Mouse (Mus musculus) midbrain, embryonic 14.5 days (tissue): ENCODE measurements around the gene Abcc12. TPM values are rescaled to one million over a fixed set of nuclear protein-coding genes. Genes with fewer than 3 reads are reported as not detected.

Experiments
- ATAC-seq: fragments of 200-750 bp; cut with Nextera tagmentation; 2 replicates; pipeline ENCODE4 v1.8.0; 2017; ENCODE audit warnings: moderate number of reproducible peaks, moderate library complexity; ENCODE audit not compliant: low FRiP score, low TSS enrichment
- DNase-seq: peaks from one replicate; pipeline ENCODE4 v3.0.0-alpha.2; 2015
- H3K27ac ChIP-seq: fragments of 300-500 bp; sonication (generic); replicated peaks from 2 replicates; pipeline ENCODE4 v1.5.1; 2014; ENCODE audit warnings: mild to moderate bottlenecking, low read depth, low read length, moderate library complexity
- H3K27me3 ChIP-seq: fragments of 300-500 bp; sonication (generic); 2 replicates; pipeline ENCODE4 v1.6.1; 2014; ENCODE audit warnings: low read length, control low read depth, mixed read lengths; ENCODE audit not compliant: control insufficient read depth, insufficient read depth
- H3K36me3 ChIP-seq: fragments of 300-500 bp; sonication (generic); 2 replicates; pipeline ENCODE4 v1.6.1; 2014; ENCODE audit warnings: low read length, control low read depth; ENCODE audit not compliant: control insufficient read depth, insufficient read depth
- H3K4me1 ChIP-seq: fragments of 300-500 bp; sonication (generic); 2 replicates; pipeline ENCODE4 v1.6.1; 2014; ENCODE audit warnings: mild to moderate bottlenecking, antibody characterized with exemption, low read length, control low read depth; ENCODE audit not compliant: control insufficient read depth, insufficient read depth
- H3K4me2 ChIP-seq: fragments of 300-500 bp; sonication (generic); 2 replicates; pipeline ENCODE4 v1.6.1; 2014; ENCODE audit warnings: mild to moderate bottlenecking, low read length, moderate library complexity
- H3K4me3 ChIP-seq: fragments of 300-500 bp; sonication (generic); replicated peaks from 2 replicates; pipeline ENCODE4 v1.5.1; 2014; ENCODE audit warnings: low read depth, low read length
- H3K9ac ChIP-seq: fragments of 300-500 bp; sonication (generic); replicated peaks from 2 replicates; pipeline ENCODE4 v1.6.1; 2014; ENCODE audit warnings: mild to moderate bottlenecking, low read length, moderate library complexity
- H3K9me3 ChIP-seq: fragments of 300-500 bp; sonication (generic); 2 replicates; pipeline ENCODE4 v1.6.1; 2016; ENCODE audit warnings: low read length, control low read depth, mixed read lengths; ENCODE audit not compliant: control insufficient read depth
- WGBS: fragments of 180-500 bp; shearing (Covaris S2); extraction: QIAGEN DNeasy Blood & Tissue Kit; methylation state at CpG from one replicate; pipeline ENCODE4 v1.1.7; 2014; 5-methylcytosine and 5-hydroxymethylcytosine counted together
- polyA plus RNA-seq: library from polyadenylated mRNA; unstranded; fragments of >200 nt; fragmentation: Nextera tagmentation; extraction: Ambion mirVana; gene quantifications from 2 replicates; pipeline ENCODE4 v1.2.1, GENCODE M21; 2014

Gene Abcc12
- polyA plus RNA-seq, 1 experiment from 2014 or later = 0.18 TPM

DNA sequence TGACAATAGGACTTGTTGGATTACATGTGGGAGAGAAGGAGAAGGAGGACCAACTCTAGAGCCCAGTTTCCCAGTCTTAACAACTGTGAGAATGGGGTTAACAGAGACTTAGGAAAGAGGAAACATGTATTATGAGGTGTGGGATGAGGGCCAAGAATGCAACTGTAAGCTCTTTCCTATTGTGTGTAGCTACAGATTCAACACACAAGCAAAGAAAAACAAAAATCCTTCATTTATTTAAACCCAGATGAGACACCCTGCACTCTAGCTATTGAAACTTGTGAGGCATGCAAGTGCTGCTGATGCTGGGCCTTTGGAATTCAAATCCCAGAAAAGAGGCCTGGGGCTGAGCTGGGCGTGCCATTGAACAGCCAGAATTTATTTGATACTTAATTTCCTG lies 18.7 kb downstream of the Abcc12 start:
- Histone ChIP-seq H3K4me3 (no peak overlapping the region), H3K9me3 (no peaks in the 10 kb centered on the region), H3K9ac (no peak overlapping the region), H3K4me2 (no peak overlapping the region), H3K27me3 (no peaks in the 10 kb centered on the region), H3K27ac (no peak overlapping the region), H3K36me3 (no peaks in the 10 kb centered on the region), H3K4me1 (no peaks in the 10 kb centered on the region)
- WGBS = 22% methylated on average over 1 of the region's 1 CpGs
- DNase-seq = no peak
- ATAC-seq = no peak

DNA sequence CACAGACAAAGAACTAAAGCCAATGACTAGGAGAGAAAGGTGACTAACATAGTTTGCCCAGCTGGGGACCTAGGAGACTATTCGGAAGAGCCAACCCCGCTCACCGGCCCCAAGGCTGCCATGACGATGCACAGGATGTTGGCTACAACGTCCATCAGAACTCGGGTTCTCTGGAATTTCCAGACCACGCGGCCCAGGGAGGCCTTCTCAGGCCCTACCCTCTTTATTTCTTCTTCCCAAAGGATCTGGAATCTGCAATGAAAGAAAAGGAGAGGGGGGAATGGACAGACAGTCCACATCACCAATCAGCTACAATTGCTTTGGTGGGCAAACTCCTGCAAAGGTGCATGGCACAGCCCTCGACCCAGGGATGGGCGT lies 19.8 kb downstream of the Abcc12 start:
- H3K4me2 ChIP-seq = no peak overlapping the region
- no peaks in the 10 kb centered on the region for H3K27me3 ChIP-seq
- no peaks in the 10 kb centered on the region for H3K9me3 ChIP-seq
- DNase-seq = no peak
- no peaks in the 10 kb centered on the region for H3K4me1 ChIP-seq
- no peaks in the 10 kb centered on the region for H3K36me3 ChIP-seq
- WGBS = 92% methylated on average over 10 of the region's 10 CpGs
- no peak for ATAC-seq
- H3K27ac ChIP-seq = no peak overlapping the region
- H3K4me3 ChIP-seq = no peak overlapping the region
- no peak overlapping the region for H3K9ac ChIP-seq

DNA sequence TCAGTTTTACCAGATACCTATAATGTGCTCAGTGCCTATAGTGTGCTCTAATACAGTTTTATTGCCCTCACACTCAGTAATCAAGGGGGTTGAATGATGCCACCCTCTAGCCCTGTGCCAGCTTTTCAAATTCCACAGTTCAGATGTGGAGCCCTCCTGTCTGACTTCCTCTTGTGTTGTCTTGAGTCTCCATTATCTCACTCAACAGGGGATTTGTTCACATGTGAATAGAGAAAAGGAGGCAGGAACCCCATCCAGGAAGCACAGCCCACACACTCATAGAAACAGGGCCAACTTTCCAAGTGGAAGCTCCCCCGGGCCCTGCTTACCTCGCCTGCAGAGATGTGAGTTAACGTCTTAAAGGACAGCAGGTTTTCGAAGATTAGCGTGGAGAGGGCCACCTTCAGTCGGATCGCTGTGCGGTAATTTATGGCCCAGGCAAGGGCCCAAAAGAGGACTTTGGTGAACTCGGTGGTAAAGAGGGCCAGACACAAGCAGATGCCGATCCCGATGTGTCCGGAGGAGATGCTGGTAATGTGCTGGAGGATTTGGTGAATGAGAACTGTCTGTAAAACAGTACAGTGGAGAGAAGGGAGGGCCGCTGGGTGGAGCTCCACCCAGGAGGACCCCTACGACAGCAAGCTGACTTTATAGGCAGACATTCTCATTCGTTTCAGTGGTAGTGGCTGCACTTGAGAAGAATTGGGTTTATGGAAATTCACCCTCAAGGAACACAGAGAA lies 20.4 kb downstream of the Abcc12 start:
- ATAC-seq (no peak), DNase-seq (no peak)
- no peak overlapping the region for H3K27ac ChIP-seq
- H3K27me3 ChIP-seq = no peaks in the 10 kb centered on the region
- H3K4me2 ChIP-seq = no peak overlapping the region
- 88% methylated on average over 15 of the region's 15 CpGs for WGBS
- H3K9ac ChIP-seq = no peak overlapping the region
- no peaks in the 10 kb centered on the region for H3K9me3 ChIP-seq
- no peaks in the 10 kb centered on the region for H3K4me1 ChIP-seq
- H3K36me3 ChIP-seq = no peaks in the 10 kb centered on the region
- no peak overlapping the region for H3K4me3 ChIP-seq

DNA sequence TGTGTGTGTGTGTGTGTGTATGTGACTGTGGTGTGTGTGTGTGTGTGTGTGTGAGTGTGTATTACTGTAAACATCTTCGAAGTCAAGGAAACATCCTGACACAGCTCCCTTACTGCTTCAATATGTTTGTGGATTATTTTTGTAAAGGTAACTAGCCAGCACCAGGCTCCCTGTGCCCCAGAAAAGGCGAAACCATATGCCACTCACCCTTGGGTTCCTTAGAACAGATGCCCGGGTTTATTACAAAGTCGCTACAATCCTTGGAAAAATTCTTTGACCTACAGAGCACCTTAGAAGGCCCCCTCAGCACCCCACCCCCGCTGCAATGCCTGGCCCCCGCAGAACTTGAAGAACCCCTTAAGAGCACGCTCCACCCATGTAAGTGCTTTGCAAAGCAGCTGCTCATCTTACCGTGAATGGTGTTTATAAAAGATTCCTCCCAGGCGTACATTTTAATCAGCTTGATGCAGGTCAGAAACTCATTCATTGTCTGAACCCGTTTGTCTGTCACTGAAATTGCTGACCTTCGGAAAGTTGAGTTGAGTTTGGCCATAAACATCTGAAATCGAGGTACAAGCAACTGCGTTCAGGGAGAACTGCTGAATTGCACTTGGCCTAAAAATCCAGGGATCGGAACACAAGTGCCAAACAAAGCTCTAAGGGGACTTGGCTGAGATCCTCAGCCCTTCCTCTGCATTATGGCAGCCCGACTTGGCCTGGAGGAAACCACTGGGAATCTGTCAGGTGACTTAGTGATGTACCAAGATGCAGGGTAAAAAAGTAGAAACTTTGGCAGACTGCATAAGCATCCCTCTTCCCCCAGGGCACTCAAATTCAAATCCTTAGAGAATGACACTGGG lies 23.1 kb downstream of the Abcc12 start:
- H3K9me3 ChIP-seq = no peaks in the 10 kb centered on the region
- 84% methylated on average over 15 of the region's 15 CpGs for WGBS

DNA sequence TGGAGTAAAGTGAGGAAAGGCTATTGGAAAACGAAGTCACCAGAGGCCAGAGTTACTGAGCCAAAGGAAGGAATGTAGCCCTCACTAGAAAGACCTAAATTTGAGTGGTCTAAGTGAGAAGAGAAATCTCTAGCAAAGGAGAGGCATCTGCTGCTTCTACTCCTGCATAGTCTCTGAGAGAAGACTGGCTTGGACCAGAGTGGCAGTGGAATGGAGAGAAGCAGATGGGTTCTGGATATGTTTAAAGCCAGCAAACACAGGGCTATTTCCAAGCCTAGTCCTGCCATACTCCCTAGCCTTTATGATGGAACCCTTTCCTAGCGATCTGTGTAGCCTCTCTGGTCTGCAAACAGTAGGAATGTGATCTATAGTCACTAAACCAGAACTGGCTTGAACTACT lies 24.9 kb downstream of the Abcc12 start:
- WGBS = 79% methylated on average over 2 of the region's 2 CpGs
- no peak for ATAC-seq

More for the DNA sequence above, 23.1 kb downstream of the Abcc12 start:
- Histone ChIP-seq H3K4me3 (no peak overlapping the region), H3K27ac (no peak overlapping the region), H3K4me1 (no peaks in the 10 kb centered on the region), H3K9ac (no peak overlapping the region), H3K4me2 (no peak overlapping the region), H3K36me3 (no peaks in the 10 kb centered on the region), H3K27me3 (no peaks in the 10 kb centered on the region)
- ATAC-seq (no peak), DNase-seq (no peak)

DNA sequence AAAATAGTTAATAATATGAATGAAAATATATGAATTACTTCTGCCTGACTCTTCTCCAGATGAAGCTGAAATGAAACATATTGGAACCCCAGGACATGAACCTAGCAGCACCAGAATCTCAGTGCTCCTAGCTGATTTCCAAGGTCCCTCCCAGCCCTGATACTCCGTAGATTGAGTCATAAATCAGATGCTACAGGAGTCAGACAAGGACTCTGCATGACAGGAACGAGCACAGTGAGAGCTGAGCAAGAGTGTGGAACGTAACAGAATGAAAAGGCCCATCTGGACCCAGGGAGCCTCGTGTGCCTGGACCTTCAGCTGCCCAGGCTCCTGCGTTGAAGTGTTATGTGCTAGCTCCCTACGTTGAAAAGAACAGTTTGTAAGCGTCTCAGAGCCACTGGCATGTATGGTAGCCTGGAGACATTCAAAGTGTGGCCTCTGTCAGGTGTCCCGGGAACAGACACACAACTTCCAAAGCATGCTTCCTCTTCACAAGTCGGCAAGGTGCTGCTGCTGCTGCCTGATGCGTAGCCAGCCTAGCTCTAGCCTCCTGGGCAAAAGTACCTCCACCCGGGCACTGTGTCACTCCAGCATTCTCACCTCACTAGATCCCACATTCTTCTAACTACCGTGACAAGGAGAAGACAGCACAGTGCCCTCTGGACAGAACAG lies 26.1 kb downstream of the Abcc12 start:
- Histone ChIP-seq H3K4me3 (no peak overlapping the region), H3K9me3 (no peaks in the 10 kb centered on the region), H3K4me2 (no peak overlapping the region), H3K9ac (no peak overlapping the region), H3K27ac (no peak overlapping the region), H3K4me1 (no peaks in the 10 kb centered on the region), H3K36me3 (no peaks in the 10 kb centered on the region), H3K27me3 (no peaks in the 10 kb centered on the region)
- no peak for ATAC-seq
- no peak for DNase-seq
- WGBS = 86% methylated on average over 12 of the region's 12 CpGs

More for the DNA sequence above, 24.9 kb downstream of the Abcc12 start:
- Histone ChIP-seq H3K36me3 (no peaks in the 10 kb centered on the region), H3K27ac (no peak overlapping the region), H3K9me3 (no peaks in the 10 kb centered on the region), H3K4me3 (no peak overlapping the region), H3K4me2 (no peak overlapping the region), H3K9ac (no peak overlapping the region), H3K4me1 (no peaks in the 10 kb centered on the region), H3K27me3 (no peaks in the 10 kb centered on the region)
- DNase-seq = no peak

DNA sequence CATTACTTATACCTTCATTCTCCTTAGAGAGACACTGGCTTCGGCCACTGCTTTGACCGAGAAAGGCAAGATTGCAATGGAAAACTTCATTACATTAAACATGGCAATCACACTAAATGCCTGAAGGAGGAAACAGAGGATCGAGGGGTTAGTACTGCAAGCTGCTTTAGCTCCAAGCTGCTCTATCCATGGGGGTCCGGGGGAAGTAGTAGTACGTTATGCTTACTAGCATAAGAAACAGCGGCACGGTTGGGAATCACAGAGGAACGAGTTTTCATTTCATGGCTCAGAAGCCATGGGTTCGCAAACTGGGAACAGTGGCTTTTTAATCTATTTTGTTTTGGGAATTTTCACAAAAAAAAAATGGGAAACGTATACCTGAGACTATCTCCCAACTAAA lies 30.0 kb downstream of the Abcc12 start:
- no peaks in the 10 kb centered on the region for H3K9me3 ChIP-seq
- H3K4me1 ChIP-seq = no peaks in the 10 kb centered on the region
- 88% methylated on average over 10 of the region's 10 CpGs for WGBS
- no peak overlapping the region for H3K4me2 ChIP-seq
- H3K36me3 ChIP-seq = no peaks in the 10 kb centered on the region
- no peak for DNase-seq
- H3K27me3 ChIP-seq = no peaks in the 10 kb centered on the region
- H3K9ac ChIP-seq = no peak overlapping the region
- no peak overlapping the region for H3K27ac ChIP-seq
- no peak for ATAC-seq
- H3K4me3 ChIP-seq = no peak overlapping the region

DNA sequence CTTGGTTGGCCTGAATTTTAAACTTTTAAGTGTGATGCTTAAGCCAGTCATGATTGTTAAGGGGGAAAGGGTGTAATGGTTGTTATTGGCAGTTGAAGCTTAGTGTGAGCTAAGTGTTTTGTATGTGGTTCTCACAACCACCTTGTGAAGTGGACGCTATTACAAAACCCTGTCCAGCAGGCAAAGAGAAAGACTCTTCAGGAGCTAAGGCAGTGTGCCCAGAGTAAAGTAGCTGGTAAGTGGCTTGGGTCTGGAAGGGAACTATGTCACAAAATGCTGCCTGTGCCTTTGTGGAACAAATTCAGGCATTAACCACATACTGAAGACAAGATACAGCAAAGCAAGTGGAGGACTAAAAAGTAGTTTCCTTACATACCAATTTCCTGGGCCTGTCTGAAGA lies 34.5 kb downstream of the Abcc12 start:
- Histone ChIP-seq H3K4me2 (no peak overlapping the region), H3K4me1 (no peaks in the 10 kb centered on the region), H3K27ac (no peak overlapping the region), H3K4me3 (no peak overlapping the region), H3K9ac (no peak overlapping the region), H3K9me3 (no peaks in the 10 kb centered on the region), H3K36me3 (no peaks in the 10 kb centered on the region), H3K27me3 (no peaks in the 10 kb centered on the region)
- ATAC-seq (no peak), DNase-seq (no peak)
- 93% methylated on average over 1 of the region's 1 CpGs for WGBS
